Mouse (Mus musculus): ENCODE measurements around the gene Naif1.

Gene Naif1

GRCm38 (mm10) chr2:32427720-32428119 lies 22.5 kb upstream of the Naif1 start:
- no peak for DNase-seq (ENCODE audit: low spot score)

GRCm38 (mm10) chr2:32428262-32428722 lies 22.0 kb upstream of the Naif1 start:
- DNase-seq (ENCODE audit: low spot score), result no peak

- DNase-seq (ENCODE audit: low spot score), result no peak
These were observed 20.9 kb upstream of the Naif1 start for GRCm38 (mm10) chr2:32429215-32429891.

- peak; percentile 68 for DNase-seq (ENCODE audit: low spot score)
These were observed 19.3 kb upstream of the Naif1 start for GRCm38 (mm10) chr2:32430701-32431676.

- DNase-seq (ENCODE audit: low spot score), result no peak
These were observed 13.4 kb upstream of the Naif1 start for GRCm38 (mm10) chr2:32436686-32437372.

GRCm38 (mm10) chr2:32437612-32438166 lies 12.6 kb upstream of the Naif1 start:
- DNase-seq (ENCODE audit: low spot score), result no peak

GRCm38 (mm10) chr2:32438733-32439132 lies 11.5 kb upstream of the Naif1 start:
- no peak for DNase-seq (ENCODE audit: low spot score)

GRCm38 (mm10) chr2:32439177-32439576 lies 11.1 kb upstream of the Naif1 start:
- no peak for DNase-seq (ENCODE audit: low spot score)

- no peak for DNase-seq (ENCODE audit: low spot score)
These were observed 10.1 kb upstream of the Naif1 start for GRCm38 (mm10) chr2:32440164-32440563.

- DNase-seq (ENCODE audit: low spot score), result no peak
These were observed 9.6 kb upstream of the Naif1 start for GRCm38 (mm10) chr2:32440632-32441031.

- no peak for DNase-seq (ENCODE audit: low spot score)
These were observed 8.7 kb upstream of the Naif1 start for GRCm38 (mm10) chr2:32441550-32441949.

- no peak for DNase-seq (ENCODE audit: low spot score)
These were observed 4.7 kb upstream of the Naif1 start for GRCm38 (mm10) chr2:32445535-32445934.

- DNase-seq (ENCODE audit: low spot score), result no peak
These were observed 2.9 kb upstream of the Naif1 start for GRCm38 (mm10) chr2:32447264-32447936.

- no peak for DNase-seq (ENCODE audit: low spot score)
These were observed 1.8 kb upstream of the Naif1 start for GRCm38 (mm10) chr2:32448480-32448879.

GRCm38 (mm10) chr2:32450881-32451844 lies 906 bp downstream of the Naif1 start, which contains the start of gene Slc25a25:
Gene Slc25a25 (minus strand): TSS chr2:32451445.
- peak; percentile 97 for DNase-seq (ENCODE audit: low spot score)

- DNase-seq (ENCODE audit: low spot score), result peak; percentile 98
These were observed 1.7 kb downstream of the Naif1 start for GRCm38 (mm10) chr2:32451870-32452372.

- peak; percentile 33 for DNase-seq (ENCODE audit: low spot score)
These were observed 2.2 kb downstream of the Naif1 start for GRCm38 (mm10) chr2:32452441-32452971.

GRCm38 (mm10) chr2:32453641-32454303 lies 3.5 kb downstream of the Naif1 start:
- DNase-seq (ENCODE audit: low spot score), result no peak

- DNase-seq (ENCODE audit: low spot score), result no peak
These were observed 4.4 kb downstream of the Naif1 start for GRCm38 (mm10) chr2:32454633-32455032.

All from ovary, postnatal 36 days (tissue).